Mouse (Mus musculus): Measurements from ENCODE around the gene Faap24.

The Faap24 gene

GRCm38 (mm10) chr7:35396542-35397168 lies at the start of gene Faap24, which contains the start of gene Cep89:
TSS of gene Faap24 (minus strand) at chr7:35396836.
TSS of gene Cep89 (plus strand) at chr7:35397035.
- peak; percentile 96 for DNase-seq (ENCODE audit: low spot score)

DNA sequence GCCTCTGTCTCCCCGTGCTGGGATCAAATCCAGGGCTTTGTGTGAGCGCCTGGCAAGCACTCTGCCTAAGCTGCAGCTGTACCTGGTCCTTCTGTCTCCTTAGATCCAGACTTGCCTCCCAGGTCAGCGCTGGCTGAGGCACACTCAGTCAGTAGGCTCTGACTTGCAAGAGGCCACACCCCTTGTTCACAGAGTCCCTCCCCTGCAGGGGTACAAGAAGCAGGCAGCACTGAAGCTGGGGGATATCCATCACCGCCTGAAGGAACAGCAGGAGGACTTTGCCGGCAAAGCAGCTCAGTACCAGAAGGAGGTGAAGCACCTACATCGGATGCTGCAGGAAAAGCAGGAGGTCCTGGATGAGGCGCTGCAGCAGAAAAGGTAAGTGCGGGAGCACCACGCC lies 38.6 kb upstream of the Faap24 start:
- no peak for DNase-seq (ENCODE audit: low spot score)

DNA sequence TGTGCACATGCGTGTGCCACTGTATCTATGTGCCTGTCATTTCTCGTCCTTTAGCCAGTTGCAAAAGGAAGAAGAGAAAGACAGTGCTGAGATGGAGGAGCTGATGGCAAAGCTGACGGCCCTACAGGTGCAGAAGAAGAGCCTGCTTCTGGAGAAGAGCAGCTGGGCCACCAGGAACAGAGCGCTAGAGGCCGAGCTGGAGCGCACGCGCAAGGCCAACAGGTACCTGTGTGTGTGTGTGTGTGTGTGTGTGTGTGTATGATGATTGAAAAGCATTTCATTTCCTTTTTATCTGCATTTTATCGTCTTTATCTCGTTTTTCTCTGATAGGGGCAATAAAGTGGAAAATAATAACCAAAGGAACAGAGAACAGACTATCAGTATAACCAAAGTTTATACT lies 31.5 kb upstream of the Faap24 start:
- no peak for DNase-seq (ENCODE audit: low spot score)

DNA sequence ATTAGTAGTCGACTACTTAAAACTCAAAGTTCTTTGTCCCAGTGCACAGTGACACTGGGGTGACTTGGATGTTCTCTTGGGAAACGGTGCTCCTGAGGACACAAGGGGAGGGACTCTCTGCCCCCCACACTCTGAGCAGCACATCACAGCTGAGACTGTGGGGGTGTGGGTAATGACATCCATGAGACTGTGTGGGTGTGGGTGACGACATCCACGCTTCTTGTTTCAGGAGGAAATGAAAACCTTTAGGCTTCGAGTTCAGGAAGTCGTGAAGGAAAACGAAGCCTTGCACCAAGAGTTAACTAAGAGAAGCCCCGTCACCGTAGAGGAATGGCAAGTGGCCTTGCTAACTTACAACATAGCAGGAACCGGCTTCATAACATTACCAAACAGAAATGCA lies 26.4 kb upstream of the Faap24 start:
- no peak for DNase-seq (ENCODE audit: low spot score)

DNA sequence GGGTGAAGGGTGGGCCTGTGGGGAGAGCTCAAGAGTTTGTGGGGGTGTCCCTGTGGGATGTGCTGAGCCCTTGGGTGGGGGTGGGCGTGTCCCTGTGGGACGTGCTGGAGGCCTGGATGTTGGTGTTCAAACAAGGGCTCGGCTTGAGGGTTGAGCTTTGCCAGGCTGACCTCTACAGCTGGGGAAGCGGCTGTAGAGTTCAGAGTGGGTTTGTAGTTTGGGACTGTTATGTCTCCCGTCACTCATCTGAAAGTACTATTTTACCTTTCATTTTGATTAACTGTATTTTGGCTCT lies 20.0 kb upstream of the Faap24 start:
- DNase-seq (ENCODE audit: low spot score): no peak

- DNase-seq (ENCODE audit: low spot score): no peak
Observed at GRCm38 (mm10) chr7:35415801-35416653, 19.4 kb upstream of the Faap24 start.

GRCm38 (mm10) chr7:35415226-35415625 lies 18.6 kb upstream of the Faap24 start:
- DNase-seq (ENCODE audit: low spot score): no peak

- DNase-seq (ENCODE audit: low spot score): no peak
Observed at GRCm38 (mm10) chr7:35401169-35401568, 4.5 kb upstream of the Faap24 start.

DNA sequence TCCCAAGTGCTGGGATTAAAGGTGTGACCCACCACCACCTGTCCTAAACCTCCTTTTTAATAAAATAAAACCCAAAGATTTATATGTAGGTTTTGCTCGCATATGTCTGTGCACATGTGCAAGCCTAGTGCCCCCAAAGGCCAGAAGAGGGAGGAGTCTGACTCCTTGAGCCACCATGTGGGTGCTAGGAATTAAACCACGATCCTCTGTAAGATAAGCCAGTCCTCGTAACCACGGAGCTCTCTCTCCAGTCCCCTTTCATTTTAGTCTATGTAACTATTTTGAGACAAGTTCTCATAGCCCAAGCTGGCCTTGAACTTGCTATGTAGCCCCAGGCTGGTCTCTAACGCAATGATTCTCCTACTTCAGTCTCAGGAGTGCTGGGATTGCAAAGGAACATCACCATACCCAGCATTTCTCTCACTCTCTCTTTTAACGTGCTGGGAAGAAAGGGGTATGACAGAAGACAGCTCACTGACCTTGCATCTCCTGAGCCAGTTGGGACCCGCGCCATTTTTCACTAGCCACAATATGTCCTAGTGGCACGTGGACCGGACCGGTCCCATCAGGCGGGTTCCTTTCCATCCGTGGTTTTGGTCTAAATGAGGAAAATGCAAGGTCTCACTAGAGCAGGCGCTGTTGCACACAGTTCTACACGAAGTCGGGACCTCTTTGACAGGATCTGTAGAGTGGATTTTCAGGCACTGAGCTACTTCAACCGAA lies 741 bp downstream of the Faap24 start:
- DNase-seq (ENCODE audit: low spot score): peak; percentile 22

DNA sequence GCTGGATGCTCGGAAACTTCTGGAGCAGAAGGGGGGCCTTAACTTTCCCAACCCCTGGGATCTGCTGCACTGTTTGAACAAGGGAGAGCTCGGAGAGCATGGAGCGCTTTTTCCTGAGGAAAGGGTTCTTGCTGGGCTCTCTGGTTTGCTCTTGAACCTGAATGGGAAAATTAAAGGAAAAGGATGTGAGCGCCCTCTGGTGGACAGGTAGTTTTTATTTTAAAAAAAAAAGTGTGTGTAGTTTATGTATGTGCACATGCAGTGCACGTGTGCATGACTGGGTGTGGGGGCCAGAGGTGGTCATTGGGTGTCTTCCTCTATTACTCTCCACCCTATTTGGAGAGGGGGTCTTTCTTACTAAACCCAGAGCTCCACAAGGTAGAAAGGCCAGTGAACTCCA lies 3.7 kb downstream of the Faap24 start:
- DNase-seq (ENCODE audit: low spot score): no peak

DNA sequence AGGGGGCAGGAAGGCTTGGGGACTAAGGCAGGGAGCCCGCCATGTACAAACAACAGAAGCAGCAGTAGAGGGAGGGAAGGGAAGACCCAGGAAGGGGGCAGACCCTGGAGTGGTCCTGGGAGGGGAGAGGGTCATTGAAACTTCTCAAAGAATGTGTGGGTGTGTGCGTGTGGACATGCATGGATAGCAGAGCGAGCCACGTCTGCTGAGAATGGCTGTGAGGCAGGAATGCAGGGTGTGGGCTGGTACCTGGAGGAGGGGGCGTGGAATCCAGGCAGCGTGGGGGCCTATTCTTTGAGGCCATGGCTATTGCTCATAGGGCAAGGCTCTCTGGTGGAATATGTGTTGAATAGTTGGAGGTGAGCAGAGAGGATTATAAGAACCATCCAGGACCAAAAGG lies 7.9 kb downstream of the Faap24 start:
- DNase-seq (ENCODE audit: low spot score): no peak

DNA sequence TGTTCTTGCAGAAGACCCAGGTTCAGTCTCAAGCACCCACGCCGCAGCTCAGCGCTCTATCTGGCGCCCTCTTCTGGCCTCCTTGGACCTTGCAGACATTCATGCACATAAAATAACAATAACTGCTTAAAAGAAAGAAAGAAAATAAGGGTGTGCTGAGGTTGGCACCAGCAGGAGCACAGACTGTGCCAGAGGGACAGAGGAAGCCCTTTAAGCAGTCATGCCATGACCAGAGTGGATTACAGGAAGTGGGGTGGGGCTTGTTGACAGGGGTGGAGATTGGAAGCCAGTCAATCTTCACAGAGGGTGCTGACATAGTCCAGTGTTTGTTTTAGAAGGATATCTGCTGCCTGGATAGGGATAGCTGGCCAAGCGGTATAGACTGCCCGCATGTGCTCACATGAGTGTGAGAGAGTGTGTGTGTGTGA lies 10.1 kb downstream of the Faap24 start:
- no peak for DNase-seq (ENCODE audit: low spot score)

DNA sequence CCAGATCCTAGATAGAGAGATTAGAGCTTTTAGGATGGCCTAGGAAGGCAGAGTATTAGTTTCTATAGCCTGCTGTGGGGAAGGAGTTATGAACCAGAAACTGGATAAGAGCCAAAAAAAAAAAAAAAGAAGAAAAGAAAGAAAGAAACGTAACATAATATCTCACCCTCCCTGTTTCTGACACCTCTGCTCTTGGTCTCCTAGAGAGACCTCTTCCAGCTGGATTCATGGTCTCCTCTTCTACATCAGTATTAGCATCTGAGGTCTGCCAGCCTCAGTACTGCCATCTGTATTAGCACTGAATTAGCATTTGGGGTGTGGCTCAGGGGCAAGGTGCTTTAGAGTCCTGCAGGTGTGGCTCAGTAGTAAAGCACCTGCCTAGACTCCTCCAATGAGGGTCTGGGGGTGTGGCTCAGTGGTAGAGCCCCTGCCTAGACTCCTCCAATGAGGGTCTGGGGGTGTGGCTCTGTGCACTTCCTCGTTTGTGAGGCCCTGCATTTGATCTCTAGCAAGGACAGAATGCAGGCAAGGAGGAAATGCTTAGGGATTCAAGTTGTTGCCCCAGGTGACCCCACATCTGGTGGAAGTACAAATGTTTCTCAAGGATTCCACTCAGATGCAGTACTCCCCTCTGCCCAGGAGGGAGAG lies 13.8 kb downstream of the Faap24 start:
- no peak for DNase-seq (ENCODE audit: low spot score)

GRCm38 (mm10) chr7:35381861-35382260 lies 14.8 kb downstream of the Faap24 start:
- DNase-seq (ENCODE audit: low spot score): no peak

- DNase-seq (ENCODE audit: low spot score): no peak
Observed at GRCm38 (mm10) chr7:35380351-35380750, 16.3 kb downstream of the Faap24 start.

DNA sequence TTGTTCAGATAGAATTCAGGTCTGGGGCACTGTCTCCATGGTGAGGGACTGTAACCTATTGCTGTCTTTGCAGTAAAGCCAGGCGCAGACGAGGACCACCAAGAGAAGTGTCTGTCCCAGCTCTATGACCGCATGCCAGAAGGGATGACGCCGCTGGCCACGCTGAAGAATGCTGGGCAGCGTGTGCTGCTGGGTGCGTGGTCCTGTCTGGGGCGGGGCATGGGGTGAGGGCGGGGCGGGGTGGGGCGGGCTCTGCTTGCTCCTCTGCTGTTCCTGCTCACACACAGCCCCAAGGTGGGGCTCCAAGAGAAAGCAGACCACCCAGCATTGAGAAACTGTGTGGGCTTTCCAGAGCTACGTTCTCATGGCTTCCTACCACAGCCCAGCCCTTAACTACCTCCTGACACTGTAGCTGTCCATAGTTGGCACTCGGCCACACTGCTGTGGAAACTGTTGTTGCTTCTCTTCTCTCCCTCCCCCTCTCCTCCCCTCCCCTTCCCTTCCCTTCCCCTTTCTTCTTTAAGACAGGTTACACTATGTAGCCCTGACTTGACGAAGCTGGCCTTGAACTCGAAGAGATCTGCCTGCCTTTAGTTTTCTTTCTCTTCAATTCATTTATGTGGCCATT lies 17.0 kb downstream of the Faap24 start:
- DNase-seq (ENCODE audit: low spot score): no peak

- no peak for DNase-seq (ENCODE audit: low spot score)
Observed at GRCm38 (mm10) chr7:35376623-35377022, 20.0 kb downstream of the Faap24 start.

DNA sequence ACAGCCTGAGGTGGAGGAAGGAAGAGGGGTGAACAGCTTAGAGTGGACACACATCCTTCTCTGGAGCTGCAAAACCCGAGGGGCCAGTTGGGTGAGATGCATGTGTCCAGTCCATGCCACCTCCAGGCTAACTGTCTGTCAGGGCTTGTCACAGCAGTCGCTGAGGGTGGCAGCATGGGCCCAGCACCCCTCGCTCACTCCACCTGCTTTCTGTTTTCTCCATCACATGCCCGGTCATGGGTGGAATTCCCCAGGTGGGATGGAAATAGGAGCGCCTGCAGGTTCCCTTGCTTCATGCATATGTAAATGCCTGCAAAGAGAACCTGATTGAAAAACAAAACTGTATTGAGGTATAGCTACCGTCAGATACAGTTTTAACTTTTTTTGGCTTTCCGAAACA lies 22.4 kb downstream of the Faap24 start:
- no peak for DNase-seq (ENCODE audit: low spot score)

GRCm38 (mm10) chr7:35373146-35373989 lies 23.3 kb downstream of the Faap24 start:
- DNase-seq (ENCODE audit: low spot score): no peak

- DNase-seq (ENCODE audit: low spot score): no peak
Observed at GRCm38 (mm10) chr7:35372483-35373017, 24.1 kb downstream of the Faap24 start.

DNA sequence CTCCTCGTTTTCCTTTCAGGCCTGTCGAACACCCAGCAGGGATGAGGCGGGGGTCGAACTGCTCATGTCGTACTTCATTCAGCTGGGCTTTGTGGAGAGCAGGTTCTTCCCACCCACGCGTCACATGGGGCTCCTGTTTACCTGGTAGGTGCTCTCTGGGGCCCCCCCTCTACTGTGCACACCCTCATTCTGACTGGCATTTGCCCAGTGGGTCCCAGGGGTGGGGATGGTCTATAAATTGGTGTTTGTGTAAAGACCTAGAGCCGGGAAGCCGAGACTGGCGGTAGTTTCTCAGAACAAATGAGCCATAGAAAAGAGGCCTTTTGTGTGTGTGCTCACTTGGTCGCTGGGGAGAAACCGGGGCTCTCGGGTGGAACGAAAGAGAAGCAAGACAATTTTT lies 25.5 kb downstream of the Faap24 start:
- DNase-seq (ENCODE audit: low spot score): peak; percentile 24
